Comparison of ENCODE assay signal across 15 mouse cellular contexts in genomic region chr3:95630856-95631255, GRCm38 (mm10). TPM values are rescaled to one million over a fixed set of nuclear protein-coding genes. Genes with fewer than 3 reads are reported as not detected.
"Had no signal": no experiment of that assay in that cellular context is flagged by ENCODE, and none has a peak within 500 bp of the region (broad histone marks: within the 10 kb centered on the region; RNA-seq: fewer than 3 reads in every experiment).

No protein-coding gene starts in this region.

- H3K9ac ChIP-seq: liver, embryonic 13.5 days; liver, embryonic 15.5 days; lung, embryonic 14.5 days; midbrain, embryonic 13.5 days; neural tube, embryonic 12.5 days had no signal

- H3K27ac ChIP-seq: midbrain, embryonic 10.5 days; midbrain, embryonic 13.5 days; neural tube, embryonic 12.5 days had no signal

- H3K4me3 ChIP-seq: liver, embryonic 13.5 days; liver, embryonic 15.5 days; midbrain, embryonic 10.5 days; midbrain, embryonic 13.5 days; neural tube, embryonic 12.5 days had no signal

- H3K4me2 ChIP-seq: liver, embryonic 13.5 days; liver, embryonic 15.5 days; lung, embryonic 14.5 days; midbrain, embryonic 13.5 days; neural tube, embryonic 12.5 days had no signal

- ATAC-seq: midbrain, embryonic 13.5 days; midbrain, embryonic 16.5 days had no signal

- DNase-seq: liver, embryonic 13.5 days; lung, adult 18-20 months; lung, embryonic 14.5 days; lung, postnatal 10 days; lung, postnatal 4 days; right cerebral cortex, postnatal 14 days; thymus, adult 18-20 months; thymus, postnatal 14 days; thymus, postnatal 36 days had no signal

- H3K27me3 ChIP-seq: liver, embryonic 13.5 days; liver, embryonic 15.5 days; midbrain, embryonic 13.5 days; neural tube, embryonic 12.5 days had no signal

- H3K9me3 ChIP-seq: liver, embryonic 13.5 days; liver, embryonic 15.5 days; midbrain, embryonic 10.5 days; midbrain, embryonic 13.5 days; neural tube, embryonic 12.5 days had no signal

RNA-seq across cellular contexts. Expression of gene Adamtsl4, which starts 56.9 kb away (rescaled TPM):
- total RNA-seq: megakaryocyte-erythroid progenitor cell, adult 5-6 weeks had no signal
